27 mouse cellular contexts compared by ENCODE assay signal in genomic region chr1:187758546-187758945, GRCm38 (mm10).
DNase-seq lines count a peak whose midpoint lies in the region; ATAC-seq and TF ChIP-seq lines count a peak whose summit lies in the region.
"Had no signal": no experiment of that assay in that cellular context is flagged by ENCODE, and none has a peak within 500 bp of the region (broad histone marks: within the 10 kb centered on the region; RNA-seq: fewer than 3 reads in every experiment).

No protein-coding gene starts in this region.

- 38% methylated on average over 3 of the region's 3 CpGs for WGBS in kidney, adult 2 months
- 59% methylated on average over 3 of the region's 3 CpGs for WGBS in kidney, embryonic 15.5 days
- 93% methylated on average over 3 of the region's 3 CpGs for WGBS in liver, adult 2 months
- 73% methylated on average over 3 of the region's 3 CpGs for whole genome bisulfite sequencing in liver, embryonic 11.5 days

- no peak overlapping the region for H3K4me2 ChIP-seq in kidney, embryonic 15.5 days
- H3K4me2 ChIP-seq in liver, embryonic 11.5 days, result no peak overlapping the region
- H3K4me2 ChIP-seq: embryonic facial prominence, embryonic 15.5 days; heart, embryonic 13.5 days; hindbrain, embryonic 14.5 days had no signal

- peaks cover 54% of the 10 kb centered on the region for H3K4me1 ChIP-seq in kidney, adult 2 months (ENCODE audit: control insufficient read depth, insufficient read depth, low read length)
- peaks cover 22% of the 10 kb centered on the region; the same call in 1 of the 2 replicates for H3K4me1 ChIP-seq in kidney, embryonic 15.5 days
- H3K4me1 ChIP-seq in liver, adult 2 months (ENCODE audit: control insufficient read depth, insufficient read depth, low read length), result peaks cover 30% of the 10 kb centered on the region
- no peaks in the 10 kb centered on the region for H3K4me1 ChIP-seq in liver, embryonic 11.5 days (replicated peaks; ENCODE audit: control insufficient read depth, insufficient read depth, low read length)
- H3K4me1 ChIP-seq: embryonic facial prominence, embryonic 15.5 days had no signal

- peak overlapping the region; percentile 86 for H3K27ac ChIP-seq in kidney, adult 2 months (ENCODE audit: insufficient read depth, low read depth, low read length)
- peak overlapping the region; percentile 48; the same call in 1 of the 2 replicates for H3K27ac ChIP-seq in kidney, embryonic 15.5 days
- H3K27ac ChIP-seq in liver, adult 2 months (replicated peaks; ENCODE audit: insufficient read depth, low read depth, low read length), result peak overlapping the region; percentile 34; the same call in 1 of the 2 replicates
- no peak overlapping the region for H3K27ac ChIP-seq in liver, embryonic 11.5 days (ENCODE audit: low read depth, low read length)
- H3K27ac ChIP-seq: embryonic facial prominence, embryonic 15.5 days; gastrocnemius, adult 2 months; heart, embryonic 10.5 days; heart, embryonic 13.5 days; hindbrain, embryonic 14.5 days had no signal

- H3K4me3 ChIP-seq in kidney, adult 2 months (ENCODE audit: insufficient read depth, low read depth, low read length), result no peak overlapping the region
- no peak overlapping the region for H3K4me3 ChIP-seq in kidney, embryonic 15.5 days (replicated peaks)
- no peak overlapping the region for H3K4me3 ChIP-seq in liver, adult 2 months (ENCODE audit: insufficient read depth, low read depth, low read length)
- no peak overlapping the region for H3K4me3 ChIP-seq in liver, embryonic 11.5 days (ENCODE audit: low read depth, low read length)
- H3K4me3 ChIP-seq: embryonic facial prominence, embryonic 15.5 days; gastrocnemius, adult 2 months; heart, embryonic 10.5 days; heart, embryonic 13.5 days had no signal

- H3K9ac ChIP-seq in kidney, embryonic 15.5 days, result no peak overlapping the region
- H3K9ac ChIP-seq in liver, adult 2 months (ENCODE audit: low read depth, low read length), result no peak overlapping the region
- H3K9ac ChIP-seq in liver, embryonic 11.5 days (ENCODE audit: low read depth, low read length), result no peak overlapping the region
- H3K9ac ChIP-seq: embryonic facial prominence, embryonic 15.5 days; forebrain, postnatal 0 days; heart, embryonic 13.5 days; hindbrain, embryonic 14.5 days had no signal

- TF ChIP-seq CTCF in kidney, adult 2 months (conservative IDR thresholded peaks at IDR 0.05; ENCODE audit: insufficient read depth, insufficient read length, low read depth, low read length), result no peak
- TF ChIP-seq CTCF in liver, adult 2 months (IDR thresholded peaks at IDR 0.05; ENCODE audit: low read depth, low read length), result no peak

- TF ChIP-seq POLR2A in kidney, adult 2 months (IDR thresholded peaks at IDR 0.05; ENCODE audit: low read depth, low read length), result no peak
- TF ChIP-seq POLR2A in liver, adult 2 months (IDR thresholded peaks at IDR 0.05; ENCODE audit: extremely low read depth, insufficient read depth, low read length), result no peak

- H3K79me2 ChIP-seq in liver, adult 2 months (ENCODE audit: control insufficient read depth, insufficient read depth, low read length), result no peaks in the 10 kb centered on the region

- no peaks in the 10 kb centered on the region for H3K9me3 ChIP-seq in kidney, embryonic 15.5 days (replicated peaks)
- H3K9me3 ChIP-seq in liver, embryonic 11.5 days (ENCODE audit: control insufficient read depth, low read length), result no peaks in the 10 kb centered on the region
- H3K9me3 ChIP-seq: embryonic facial prominence, embryonic 15.5 days; heart, embryonic 10.5 days; heart, embryonic 13.5 days had no signal

- no peaks in the 10 kb centered on the region for H3K27me3 ChIP-seq in kidney, adult 2 months (replicated peaks; ENCODE audit: control insufficient read depth, insufficient read depth, low read length)
- H3K27me3 ChIP-seq in kidney, embryonic 15.5 days, result no peaks in the 10 kb centered on the region
- H3K27me3 ChIP-seq in liver, adult 2 months (ENCODE audit: control insufficient read depth, insufficient read depth, low read length), result no peaks in the 10 kb centered on the region
- no peaks in the 10 kb centered on the region for H3K27me3 ChIP-seq in liver, embryonic 11.5 days (replicated peaks; ENCODE audit: control insufficient read depth, insufficient read depth, low read length)
- H3K27me3 ChIP-seq: embryonic facial prominence, embryonic 15.5 days; heart, embryonic 13.5 days had no signal

- ATAC-seq in kidney, embryonic 15.5 days (replicated peaks; ENCODE audit: low FRiP score), result no peak
- ATAC-seq in liver, embryonic 11.5 days (replicated peaks; ENCODE audit: low FRiP score), result no peak
- ATAC-seq: CD4-positive, CD25-positive, alpha-beta regulatory T cell, adult 4 months; forebrain, embryonic 14.5 days; forebrain, postnatal 0 days had no signal

- H3K36me3 ChIP-seq in kidney, adult 2 months (ENCODE audit: control insufficient read depth, insufficient read depth, low read length), result no peaks in the 10 kb centered on the region
- H3K36me3 ChIP-seq in kidney, embryonic 15.5 days, result no peaks in the 10 kb centered on the region
- no peaks in the 10 kb centered on the region for H3K36me3 ChIP-seq in liver, adult 2 months (ENCODE audit: control insufficient read depth, insufficient read depth, low read length)
- no peaks in the 10 kb centered on the region for H3K36me3 ChIP-seq in liver, embryonic 11.5 days (ENCODE audit: control insufficient read depth, insufficient read depth, low read length)
- H3K36me3 ChIP-seq: embryonic facial prominence, embryonic 15.5 days; heart, embryonic 10.5 days; heart, embryonic 13.5 days had no signal

- DNase-seq in kidney, adult 2 months, result peak; percentile 73
- no peak for DNase-seq in kidney, postnatal 4 days
- DNase-seq in kidney, postnatal 14 days, result no peak
- DNase-seq in liver, adult 2 months (ENCODE audit: extremely low read depth, low read depth, low spot score), result no peak
- DNase-seq in liver, embryonic 11.5 days (ENCODE audit: low spot score), result no peak
- peak; percentile 29 to 42 for DNase-seq in kidney, postnatal 36 days
- no peak for DNase-seq in thymus, postnatal 14 days
- DNase-seq: adrenal gland, adult 2 months; adrenal gland, postnatal 14 days; cerebellum, adult 11-12 months; cerebellum, adult 8-10 months; cerebellum, postnatal 10 days; cerebellum, postnatal 36 days; embryo, embryonic 11 days; forebrain, postnatal 0 days; gastrocnemius, adult 2 months; gastrocnemius, postnatal 14 days; heart, adult 18-20 months; heart, postnatal 14 days; heart, postnatal 4 days had no signal

Comparison
In these comparisons a context has a peak if more than half of its experiments do, and no peak if none do; other contexts are left out.
1. DNase-seq: peak in kidney, adult 2 months (single experiment) and kidney, postnatal 36 days (2 of 2); none in kidney, postnatal 4 days (0 of 2), kidney, postnatal 14 days (single experiment), liver, adult 2 months (single experiment), liver, embryonic 11.5 days (single experiment) and thymus, postnatal 14 days (single experiment).